Mouse (Mus musculus) urinary bladder, adult 2 months (tissue): ENCODE results near the gene Mcm10. TPM values are rescaled to one million over a fixed set of nuclear protein-coding genes. Genes with fewer than 3 reads are reported as not detected.
"Not testable (repeated sequence)": the region's sequence is repeated elsewhere in the genome, so short reads cannot be mapped to it uniquely, and the experiment has no call there.

Experiments
- DNase-seq: peaks from one replicate; pipeline ENCODE4 v3.0.0; 2022; ENCODE audit warnings: low spot score
- polyA plus RNA-seq: library from polyadenylated mRNA; depleted of rRNA; stranded (reverse); fragments of >200 nt; gene quantifications from 2 replicates; pipeline ENCODE4 v1.2.3, GENCODE M21; 2012; rRNA removed

Mcm10 gene
- polyA plus RNA-seq, 1 experiment: 1.4 TPM

DNA sequence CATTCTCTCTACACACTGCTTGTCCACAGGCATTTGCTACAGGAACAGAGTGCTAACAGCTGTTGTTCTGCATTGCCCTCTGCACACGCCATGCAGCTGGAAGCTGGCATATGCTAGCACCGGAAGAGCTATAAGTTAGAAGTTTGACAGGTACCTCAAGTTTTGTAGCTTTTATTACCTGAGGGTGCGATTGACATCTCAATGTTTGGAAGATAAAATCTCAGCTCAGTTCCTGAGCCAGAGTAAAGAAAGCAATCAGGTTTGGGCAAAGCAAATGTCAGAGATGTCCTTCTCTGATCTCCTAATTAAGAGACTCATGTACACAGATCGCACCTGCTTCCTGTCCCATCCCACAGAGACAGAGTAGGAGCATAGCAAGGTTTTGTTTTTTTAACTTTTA lies 25.8 kb downstream of the Mcm10 start:
- no peak for DNase-seq

DNA sequence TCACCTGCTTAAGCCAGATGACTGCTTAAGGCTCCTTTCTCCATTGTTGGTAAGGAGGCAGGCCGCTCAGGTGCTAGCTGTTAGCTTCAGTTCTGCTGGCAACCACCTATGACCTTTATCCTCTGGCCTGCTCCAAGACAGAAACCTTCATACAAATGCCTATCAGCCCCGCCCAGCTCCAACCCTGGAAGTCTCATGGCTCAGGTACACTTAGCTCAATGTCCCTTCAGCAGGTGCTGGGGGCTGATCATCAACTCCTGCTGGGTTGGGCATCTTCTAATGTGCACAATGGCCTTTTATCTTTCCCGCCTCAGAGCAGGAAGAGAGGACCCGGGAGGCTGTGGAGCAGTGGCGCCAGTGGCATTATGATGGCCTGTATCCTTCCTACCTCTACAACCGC lies 27.6 kb downstream of the Mcm10 start:
- DNase-seq: no peak

DNA sequence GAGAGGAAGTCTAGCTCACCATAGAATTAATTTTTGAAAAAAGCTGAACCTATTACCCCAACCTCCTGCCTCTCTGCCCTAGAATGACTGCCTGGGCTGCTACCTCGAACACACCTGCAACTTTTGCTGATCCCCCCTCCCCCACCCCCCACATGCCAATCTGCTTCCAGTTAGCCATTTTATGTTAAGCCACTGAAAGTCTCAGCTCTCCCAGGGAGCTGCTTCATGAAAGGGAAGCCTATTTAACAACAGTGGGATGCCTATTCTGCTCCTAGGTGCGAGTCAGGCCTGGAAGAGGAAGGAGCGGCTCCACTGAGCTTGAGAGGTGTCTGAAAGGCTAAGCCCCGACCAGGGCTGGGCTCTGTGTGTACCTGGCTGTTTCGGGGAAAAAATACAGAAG lies 28.6 kb downstream of the Mcm10 start:
- DNase-seq: no peak

DNA sequence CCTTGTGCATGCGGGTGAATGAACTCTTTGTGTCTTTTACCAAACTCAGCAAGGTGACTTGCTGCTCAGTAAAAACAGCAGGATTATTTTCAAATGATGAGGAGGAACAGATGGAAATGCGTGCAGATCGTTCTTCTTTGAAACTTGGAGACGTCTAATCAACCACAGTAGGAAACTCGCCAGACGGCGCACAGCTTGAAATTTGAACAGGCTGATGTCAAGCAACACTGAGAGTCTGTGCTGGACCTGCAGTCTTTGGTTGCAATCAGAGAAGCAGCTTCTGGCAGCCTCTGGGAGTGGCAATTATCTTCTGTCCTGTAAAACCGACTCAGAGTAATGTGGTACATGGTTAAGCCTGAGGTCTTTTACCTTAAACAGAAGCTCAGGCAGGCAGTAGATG lies 34.5 kb downstream of the Mcm10 start:
- no peak for DNase-seq

DNA sequence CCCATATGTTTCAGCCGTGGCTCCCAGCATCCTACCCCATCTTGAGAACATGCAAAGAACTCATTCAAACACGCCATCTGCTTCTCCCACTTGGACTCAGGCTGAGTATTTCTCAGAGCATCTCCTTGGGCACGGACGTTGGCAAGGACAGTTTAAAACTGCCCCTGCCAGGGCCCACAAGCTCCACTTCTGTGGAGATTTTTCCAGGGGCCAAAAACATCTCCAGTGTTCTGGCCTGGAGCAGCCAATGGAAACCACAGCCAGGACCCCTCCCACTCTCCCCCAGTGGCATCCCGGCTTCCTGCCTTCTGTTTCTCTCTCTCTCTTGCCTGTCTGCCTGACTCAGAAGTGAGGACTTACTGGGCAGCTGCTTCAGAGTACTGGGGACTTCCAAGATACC lies 36.8 kb downstream of the Mcm10 start, which contains the start of gene Ucma:
Gene Ucma, plus strand, starts transcription at position 316 of the 400 bp plus-strand sequence.
- DNase-seq: no peak

DNA sequence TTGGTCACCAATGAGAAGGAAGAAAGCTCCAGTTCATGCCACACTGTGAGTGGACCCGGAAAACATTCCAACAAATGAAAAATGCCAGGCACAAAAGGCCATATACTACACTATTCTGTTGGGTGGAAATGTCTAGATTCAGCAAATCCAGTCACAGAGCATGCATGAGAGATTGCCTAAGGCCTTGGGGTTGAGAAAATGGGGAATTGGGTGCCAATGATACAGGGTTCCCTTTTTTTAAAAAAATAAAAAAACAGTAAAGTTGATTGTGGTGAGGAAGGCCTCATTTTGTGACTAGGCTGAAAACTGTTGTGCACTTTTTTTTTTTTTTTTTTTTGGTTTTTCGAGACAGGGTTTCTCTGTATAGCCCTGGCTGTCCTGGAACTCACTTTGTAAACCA lies 43.5 kb downstream of the Mcm10 start:
- DNase-seq: no peak

DNA sequence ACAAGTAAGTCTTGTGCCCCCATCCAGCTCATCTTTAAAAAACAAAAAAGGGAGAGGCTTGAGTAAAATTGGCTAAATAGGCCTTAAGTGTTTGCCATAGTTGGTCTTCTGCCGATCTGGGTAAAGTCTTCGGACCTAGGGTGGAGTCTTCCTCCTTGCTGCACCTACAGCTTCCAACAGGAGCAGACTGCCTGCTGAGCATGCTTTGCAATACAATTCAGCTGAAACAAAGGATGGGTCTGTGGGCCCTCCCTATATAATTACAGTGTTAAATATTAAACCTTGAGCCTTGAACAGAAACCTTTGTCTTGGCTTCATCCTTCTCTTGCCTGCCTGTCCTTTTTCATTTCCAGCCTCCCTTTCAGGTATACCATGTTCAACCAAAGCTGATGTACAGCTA lies 44.8 kb downstream of the Mcm10 start:
- no peak for DNase-seq

DNA sequence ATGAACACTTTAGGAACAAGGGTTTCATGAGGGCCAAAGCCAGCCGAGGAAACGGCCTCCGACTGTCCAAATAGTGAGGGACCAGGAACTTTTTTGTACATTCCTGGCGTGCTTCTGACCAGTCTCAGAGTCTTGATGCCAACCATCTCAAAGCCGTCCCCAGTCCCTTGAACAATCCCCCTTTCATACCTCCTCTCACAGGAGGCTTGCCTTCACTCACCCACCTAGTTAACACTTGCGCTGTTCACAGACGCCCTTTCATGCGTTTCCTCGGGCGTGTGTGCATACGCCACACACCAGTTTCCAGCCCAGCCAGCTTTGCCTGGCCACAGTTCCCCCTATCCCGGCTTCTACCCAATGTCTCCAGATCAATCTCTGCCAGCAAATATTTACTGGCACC lies 54.6 kb downstream of the Mcm10 start:
- DNase-seq: no peak

DNA sequence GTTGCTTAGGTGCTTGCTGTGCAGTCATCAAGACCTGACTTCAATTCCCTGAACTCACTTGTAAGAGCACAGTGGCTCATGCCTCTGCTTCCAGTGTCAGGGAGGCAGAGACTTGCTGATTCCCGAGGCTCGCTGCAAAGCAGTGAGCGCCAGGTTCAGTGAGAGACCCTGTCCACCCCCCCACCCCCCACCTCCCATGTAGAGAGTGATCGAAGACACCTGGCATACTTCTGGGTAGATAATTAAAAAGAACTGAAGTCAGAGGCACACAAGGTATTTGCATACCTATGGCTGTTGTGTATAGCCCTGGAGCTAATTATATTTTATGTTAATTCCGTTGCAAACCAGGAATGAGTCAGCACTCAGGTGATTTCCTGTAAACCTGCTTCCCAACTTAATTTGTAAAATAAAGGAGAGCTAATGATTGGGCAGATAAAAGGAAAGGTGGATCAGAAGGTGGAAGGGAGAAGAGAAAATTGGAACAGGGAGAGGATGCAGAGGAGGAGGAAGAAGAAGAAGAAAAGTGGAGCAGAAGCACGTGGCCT lies 58.3 kb downstream of the Mcm10 start:
- no peak for DNase-seq

DNA sequence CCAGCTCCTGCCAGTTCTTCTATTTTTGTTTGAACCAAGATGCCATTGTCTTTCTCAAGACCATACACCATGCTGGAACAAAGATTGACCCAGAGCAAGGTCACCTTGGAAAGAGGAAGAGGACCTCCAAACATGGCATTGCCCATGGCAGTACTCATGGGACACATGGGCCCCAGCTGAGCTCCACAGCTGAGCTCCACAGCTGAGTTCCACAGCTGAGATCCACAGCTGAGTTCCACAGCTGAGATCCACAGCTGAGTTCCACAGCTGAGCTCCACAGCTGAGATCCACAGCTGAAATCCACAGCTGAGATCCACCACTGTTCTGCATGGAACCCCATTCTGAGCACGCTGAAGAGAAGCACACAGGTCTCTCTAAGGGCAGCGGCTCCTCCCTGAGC lies 61.6 kb downstream of the Mcm10 start:
- DNase-seq: no peak

DNA sequence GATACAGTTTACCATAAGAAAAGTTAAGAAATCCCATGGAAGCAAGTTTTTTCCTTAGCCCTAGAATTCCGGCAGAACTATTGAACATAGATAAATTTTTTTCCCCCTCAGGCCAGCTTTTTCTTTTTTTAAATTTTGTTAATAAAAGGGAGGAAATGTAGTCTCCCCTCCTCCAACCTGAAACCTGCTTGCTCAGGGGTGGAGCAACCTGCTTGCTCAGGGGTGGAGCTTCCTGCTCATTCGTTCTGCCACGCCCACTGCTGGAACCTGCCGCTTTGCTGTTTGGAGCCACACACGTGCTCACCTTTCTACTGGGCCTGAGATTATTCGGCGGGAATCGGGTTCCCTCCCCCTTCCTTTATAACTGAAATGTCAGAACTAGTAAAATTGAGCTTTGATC lies 62.9 kb downstream of the Mcm10 start:
- not testable (repeated sequence) for DNase-seq

DNA sequence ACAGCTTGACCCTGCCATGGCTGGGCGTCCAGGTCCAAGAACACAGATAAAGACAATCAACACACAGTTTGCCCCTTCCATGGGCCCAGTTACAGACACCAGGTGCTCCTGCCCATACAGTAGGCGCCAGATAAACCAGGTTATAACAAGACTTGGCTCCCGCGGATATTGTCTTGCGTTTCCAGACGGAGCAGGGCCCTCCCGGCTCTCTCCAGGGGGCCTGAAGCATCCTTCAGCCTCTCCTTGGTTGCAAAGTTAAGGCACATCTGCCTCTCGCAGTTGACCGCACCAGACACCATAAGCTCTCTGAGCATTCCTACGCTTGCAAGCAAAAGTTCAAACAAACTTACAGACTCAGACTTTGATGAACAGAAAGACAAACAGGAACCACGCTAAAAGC lies 71.7 kb downstream of the Mcm10 start:
- no peak for DNase-seq

Other genes with a start within 250 kb of the Mcm10 start
- 22.3 and 23.2 TPM in 2 replicates for gene Sephs1, start 131.2 kb downstream of the Mcm10 start, polyA plus RNA-seq
- gene Phyh, start 93.8 kb downstream of the Mcm10 start, polyA plus RNA-seq: 117 and 121 TPM in 2 replicates
- not detected in 2 replicates for gene Ucma, start 36.7 kb downstream of the Mcm10 start, polyA plus RNA-seq
- gene Optn, start 51.3 kb upstream of the Mcm10 start, polyA plus RNA-seq: 10.0 and 18.1 TPM in 2 replicates
- 33.4 and 51.8 TPM in 2 replicates for gene Ccdc3, start 125.0 kb upstream of the Mcm10 start, polyA plus RNA-seq